Mouse (Mus musculus) lung, adult 2 months (tissue): ENCODE data around the gene Zfp454. TPM values are rescaled to one million over a fixed set of nuclear protein-coding genes. Genes with fewer than 3 reads are reported as not detected.
A peak's percentile ranks its signal among the peaks of the same experiment; 100 is the strongest.

Experiments
- DNase-seq: peaks from one replicate; pipeline ENCODE4 v3.0.0; 2022
- H3K4me1 ChIP-seq: fragments of 200-500 bp; 2 replicates; pipeline ENCODE4 v1.6.1; 2011; ENCODE audit warnings: low read length; ENCODE audit not compliant: control insufficient read depth, insufficient read depth
- H3K4me3 ChIP-seq: fragments of 200-500 bp; replicated peaks from 2 replicates; pipeline ENCODE3; 2011; ENCODE audit warnings: low read depth, mild to moderate bottlenecking, control low read depth, low read length; ENCODE audit errors: extremely low read depth
- CTCF ChIP-seq: fragments of 200-500 bp; IDR thresholded peaks from 2 replicates; pipeline ENCODE4 v1.5.1; 2011; ENCODE audit warnings: mild to moderate bottlenecking, low read length, control low read depth; ENCODE audit not compliant: insufficient read depth
- POLR2A ChIP-seq: fragments of 200-500 bp; IDR thresholded peaks from 2 replicates; pipeline ENCODE4 v1.6.1; 2011; ENCODE audit warnings: low read depth, mild to moderate bottlenecking, control low read depth, low read length, borderline replicate concordance; ENCODE audit errors: extremely low read depth
- WGBS: fragments of 180-500 bp; shearing (Covaris S2); methylation state at CpG from one replicate; pipeline ENCODE4 v1.1.7; 2018; 5-methylcytosine and 5-hydroxymethylcytosine counted together
- polyA plus RNA-seq: library from polyadenylated mRNA; depleted of rRNA; stranded (reverse); fragments of >200 nt; gene quantifications from 2 replicates; pipeline ENCODE4 v1.2.3, GENCODE M21; 2012; rRNA removed

Gene Zfp454
- 0.49 and 0.72 TPM in 2 replicates for polyA plus RNA-seq

DNA sequence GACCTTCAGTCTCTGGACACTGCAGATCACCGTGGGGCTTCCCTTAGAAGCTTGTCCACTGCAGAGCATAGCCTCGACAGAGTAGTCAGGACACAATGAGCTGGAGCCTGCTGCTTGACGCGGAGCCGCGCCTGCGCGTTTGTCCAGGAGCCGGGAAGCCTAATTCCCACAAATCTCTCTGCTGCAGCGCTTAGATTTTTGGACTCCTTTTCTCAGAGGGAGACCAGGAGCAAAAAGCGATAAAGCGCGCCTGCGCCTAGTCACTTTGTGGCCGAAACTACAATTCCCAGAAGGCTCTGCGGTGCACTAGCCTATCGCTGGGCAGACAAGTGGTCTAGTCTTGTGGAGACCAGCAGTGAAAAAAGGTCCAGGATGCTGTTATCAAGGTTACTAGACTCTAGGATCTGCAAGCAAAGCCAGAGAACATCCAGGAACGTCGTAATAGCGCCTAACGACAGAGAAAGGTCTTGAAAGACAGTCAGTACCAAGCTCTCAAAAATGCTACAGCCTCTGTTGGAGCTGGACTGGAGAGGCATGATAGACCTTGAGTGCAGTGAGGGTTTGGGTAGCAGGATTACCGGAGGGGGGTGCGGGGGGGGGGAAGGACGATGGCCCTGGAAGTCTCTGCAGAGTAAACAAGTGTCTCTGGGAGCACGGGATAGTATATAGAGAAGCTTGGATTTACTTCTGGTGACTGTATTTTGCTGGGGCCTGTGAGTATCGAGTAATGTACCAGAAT, at the start of gene Zfp454:
Gene Zfp454, minus strand, starts transcription at position 262 of the 739 bp plus-strand sequence.
- TF ChIP-seq CTCF (no peak), POLR2A (peak; percentile 30; the same call in 1 of the 2 replicates)
- peak; percentile 78 for DNase-seq
- Histone ChIP-seq H3K4me3 (peak within 1 kb of the TSS; percentile 59), H3K4me1 (no peaks in the 10 kb centered on the region; the same call in 1 of the 2 replicates)
- WGBS = 8% methylated on average over 26 of the region's 26 CpGs

DNA sequence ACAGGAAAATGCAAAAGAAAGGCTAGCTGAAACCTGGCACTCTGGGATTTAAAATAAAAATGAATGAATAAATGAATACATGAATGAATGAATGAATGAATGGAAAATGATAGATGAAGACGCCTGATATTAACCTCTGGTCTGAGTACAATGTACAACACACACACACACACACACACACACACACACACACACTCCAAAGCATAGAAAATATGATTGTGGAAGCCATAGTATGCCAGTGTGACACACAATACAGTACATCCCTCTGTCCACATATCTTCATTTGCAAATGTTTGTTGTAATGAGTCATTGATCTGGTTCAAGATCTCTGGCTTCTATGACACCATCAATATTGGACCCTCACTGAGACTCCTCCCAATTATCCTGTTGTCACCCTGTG, 44.6 kb upstream of the Zfp454 start:
- Histone ChIP-seq H3K4me3 (no peak overlapping the region), H3K4me1 (0 out of 2 replicates have a peak, but pooled peaks cover 3% of the 10 kb centered on the region)
- DNase-seq = no peak
- WGBS = 82% methylated on average over 1 of the region's 1 CpGs
- no peak for TF ChIP-seq POLR2A
- no peak for TF ChIP-seq CTCF

DNA sequence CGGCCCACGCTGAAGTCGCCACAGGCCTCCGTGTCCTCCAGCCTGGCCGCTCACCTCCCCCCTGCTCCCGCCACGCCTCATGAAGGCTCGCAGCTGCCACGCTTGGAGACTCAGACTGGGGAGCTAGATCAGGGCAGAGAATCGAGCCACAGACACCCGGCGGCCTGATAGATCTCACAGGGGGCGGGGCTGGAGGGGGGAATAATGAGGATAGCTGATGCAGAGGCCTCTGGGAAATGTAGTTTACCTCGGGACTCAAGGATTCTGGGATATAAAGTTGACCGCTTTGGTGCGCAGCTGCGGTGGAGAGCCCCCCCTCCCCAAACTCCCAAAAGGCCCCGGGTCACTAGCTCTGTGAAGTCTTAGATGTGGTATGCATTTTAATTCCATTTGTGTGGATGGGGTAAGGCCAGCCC, 44.0 kb upstream of the Zfp454 start, which contains the start of gene Zfp354b:
Gene Zfp354b, minus strand, starts transcription at position 183 of the 416 bp plus-strand sequence.
- WGBS = 1% methylated on average over 18 of the region's 18 CpGs

DNA sequence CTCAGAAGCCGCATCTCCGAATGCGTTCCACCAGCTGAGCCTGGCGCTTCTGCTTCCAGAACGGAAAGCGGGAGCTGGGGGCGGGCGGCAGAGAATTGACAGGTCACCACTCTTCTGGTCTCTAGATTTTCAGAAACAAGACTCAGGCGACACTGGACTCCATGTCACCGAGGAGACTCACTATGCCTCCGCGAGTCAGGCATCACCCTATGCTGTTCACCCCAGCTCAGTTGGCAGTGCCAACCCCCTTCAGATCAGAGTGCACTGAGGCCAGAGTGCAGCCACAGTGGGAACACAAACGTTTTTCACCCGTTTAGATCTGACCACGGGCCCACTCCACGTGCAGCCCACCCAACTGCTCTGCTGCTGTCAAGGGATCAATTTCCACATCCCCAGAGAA, 43.6 kb upstream of the Zfp454 start:
- Histone ChIP-seq H3K4me1 (0 out of 2 replicates have a peak, but pooled peaks cover 3% of the 10 kb centered on the region), H3K4me3 (peak overlapping the region; percentile 82)
- WGBS = 0% methylated on average over 16 of the region's 16 CpGs
- TF ChIP-seq CTCF (no peak), POLR2A (no peak)
- no peak for DNase-seq

More for the DNA sequence above, 44.0 kb upstream of the Zfp454 start, which contains the start of gene Zfp354b:
- H3K4me1 ChIP-seq = 0 out of 2 replicates have a peak, but pooled peaks cover 3% of the 10 kb centered on the region
- peak; percentile 72 for DNase-seq
- no peak for TF ChIP-seq CTCF
- peak; percentile 46; the same call in 1 of the 2 replicates for TF ChIP-seq POLR2A
- H3K4me3 ChIP-seq = peak within 1 kb of the TSS; percentile 82

DNA sequence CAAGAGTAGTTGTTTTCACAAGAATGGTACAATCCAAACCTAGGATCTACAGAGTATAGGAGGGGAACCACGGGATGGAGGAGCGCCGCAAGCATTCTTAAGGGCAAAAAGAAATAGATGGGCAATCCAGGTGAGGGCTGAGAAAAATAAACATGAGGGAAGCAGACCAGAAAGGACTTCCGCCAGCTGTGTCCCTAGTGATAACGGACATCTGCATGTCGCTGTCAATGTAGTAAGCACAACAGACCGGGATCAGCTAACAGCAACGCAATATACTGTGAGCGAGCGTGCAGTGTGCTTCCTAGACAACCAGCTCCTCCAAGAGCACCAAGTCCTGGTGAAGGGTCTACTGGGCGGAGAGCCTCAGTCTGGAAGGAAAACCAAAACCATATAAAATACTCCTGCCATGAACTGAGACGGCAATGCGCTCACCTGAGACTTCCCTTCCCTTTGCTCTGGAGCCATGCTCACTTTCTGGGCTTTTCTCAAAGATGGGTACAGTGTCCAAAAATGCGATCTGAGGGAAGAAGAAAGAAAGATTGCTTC, 43.1 kb upstream of the Zfp454 start:
- peak; percentile 7 for DNase-seq
- Histone ChIP-seq H3K4me3 (peak overlapping the region; percentile 82), H3K4me1 (0 out of 2 replicates have a peak, but pooled peaks cover 3% of the 10 kb centered on the region)
- WGBS = 12% methylated on average over 14 of the region's 14 CpGs
- TF ChIP-seq POLR2A (no peak), CTCF (no peak)

DNA sequence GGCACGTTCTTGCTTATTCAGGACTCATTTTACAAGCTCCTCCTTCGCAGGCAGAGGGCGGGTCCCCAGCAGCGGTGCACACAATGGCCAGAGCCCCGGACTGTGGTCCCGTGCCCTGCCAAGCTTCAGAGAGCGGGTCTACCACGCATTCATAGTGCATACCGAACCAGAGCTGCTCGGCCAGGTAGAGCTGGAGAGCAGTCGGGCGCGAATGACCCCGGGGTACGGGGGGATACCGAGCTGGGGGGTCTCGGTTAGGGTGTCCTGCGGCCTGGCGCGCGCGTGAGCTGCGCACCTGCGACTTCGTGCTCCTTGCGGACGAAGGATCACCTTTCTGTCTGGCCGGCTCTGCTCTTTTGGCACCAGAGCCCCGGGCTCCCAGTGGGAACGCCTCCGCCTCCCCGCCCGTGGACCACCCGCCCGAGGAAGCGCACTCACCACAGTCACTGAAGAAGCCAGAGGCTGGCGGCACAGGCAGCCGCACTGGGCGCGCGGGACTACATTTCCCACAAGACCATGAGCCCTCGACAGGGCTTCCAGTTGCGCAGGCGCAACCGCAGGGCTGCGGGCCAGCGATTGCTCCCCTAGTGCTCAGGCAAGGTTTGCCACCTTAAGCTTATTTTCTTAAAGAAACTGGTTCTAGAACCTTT, 28.3 kb upstream of the Zfp454 start, which contains the start of gene Zfp2:
Gene Zfp2, minus strand, starts transcription at position 495 of the 650 bp plus-strand sequence.
- WGBS = under 1% methylated on average over 47 of the region's 47 CpGs
- peak; percentile 84 for DNase-seq

DNA sequence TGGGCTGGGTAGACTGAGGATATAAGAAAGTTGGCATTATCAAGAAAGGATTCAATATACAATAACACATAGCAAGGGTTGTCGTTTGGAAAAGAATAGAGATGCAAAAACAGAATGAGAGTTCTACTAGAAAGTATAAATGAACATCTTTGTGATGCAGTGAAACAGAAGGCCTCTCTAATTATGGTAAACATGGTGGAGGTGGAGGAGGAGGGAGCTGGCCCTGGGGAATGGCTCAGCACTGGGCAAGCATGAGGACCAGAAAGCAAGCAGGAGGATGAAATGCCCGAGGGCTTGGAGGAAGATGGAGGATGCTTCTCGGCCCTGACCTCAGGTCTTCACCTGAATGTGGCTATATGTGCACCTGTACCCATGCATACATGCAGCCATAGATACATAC, 27.0 kb upstream of the Zfp454 start:
- no peak for TF ChIP-seq POLR2A
- Histone ChIP-seq H3K4me1 (no peaks in the 10 kb centered on the region), H3K4me3 (no peak overlapping the region)
- 96% methylated on average over 3 of the region's 3 CpGs for WGBS
- DNase-seq = no peak

More for the DNA sequence above, 28.3 kb upstream of the Zfp454 start, which contains the start of gene Zfp2:
- peak within 1 kb of the TSS; percentile 100 for H3K4me3 ChIP-seq
- H3K4me1 ChIP-seq = no peaks in the 10 kb centered on the region
- TF ChIP-seq CTCF (peak; percentile 70), POLR2A (peak; percentile 42; the same call in 1 of the 2 replicates)

DNA sequence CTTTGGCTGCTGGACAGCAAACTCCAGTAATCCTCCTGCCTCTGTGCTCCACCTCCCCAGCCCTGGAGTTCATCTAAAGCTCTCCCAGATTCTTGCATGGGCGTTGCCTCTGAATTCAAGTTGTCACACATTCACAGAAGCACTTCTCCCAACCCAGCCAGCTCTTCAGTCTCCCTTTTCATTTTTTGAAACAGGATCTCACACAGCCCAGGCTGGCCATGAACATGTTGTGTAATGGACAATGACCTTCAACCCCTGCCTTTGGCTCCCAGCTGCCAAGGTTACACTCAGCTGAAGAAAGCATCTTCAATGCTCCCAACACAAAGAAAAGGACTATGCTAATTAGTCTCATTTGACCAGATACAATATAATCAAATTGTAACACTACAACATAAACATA, 25.9 kb upstream of the Zfp454 start:
- no peak for DNase-seq
- Histone ChIP-seq H3K4me1 (no peaks in the 10 kb centered on the region), H3K4me3 (no peak overlapping the region)
- TF ChIP-seq CTCF (no peak), POLR2A (no peak)
- WGBS = 89% methylated on average over 1 of the region's 1 CpGs

DNA sequence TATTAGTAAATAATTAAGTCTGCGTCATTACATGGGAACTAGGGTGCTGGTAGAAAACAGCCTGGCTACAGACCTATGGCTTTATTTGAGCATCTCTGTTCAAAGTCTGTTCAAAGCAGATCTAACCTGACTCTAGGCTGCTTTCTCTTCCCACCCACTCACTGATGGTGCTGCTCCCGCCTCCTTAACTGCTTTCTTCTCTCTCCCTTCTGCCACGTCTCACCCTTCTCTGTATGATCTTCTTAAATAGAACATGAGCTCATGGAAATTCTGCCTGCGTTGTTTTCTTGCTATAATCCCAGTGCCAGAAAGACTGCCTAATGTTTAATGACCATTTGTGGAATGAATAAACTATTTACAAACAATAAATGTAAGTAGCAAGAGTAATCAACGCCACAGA, 20.7 kb upstream of the Zfp454 start:
- no peak for DNase-seq
- 91% methylated on average over 5 of the region's 5 CpGs for WGBS
- TF ChIP-seq CTCF = no peak
- no peak for TF ChIP-seq POLR2A
- H3K4me3 ChIP-seq = no peak overlapping the region
- no peaks in the 10 kb centered on the region for H3K4me1 ChIP-seq

DNA sequence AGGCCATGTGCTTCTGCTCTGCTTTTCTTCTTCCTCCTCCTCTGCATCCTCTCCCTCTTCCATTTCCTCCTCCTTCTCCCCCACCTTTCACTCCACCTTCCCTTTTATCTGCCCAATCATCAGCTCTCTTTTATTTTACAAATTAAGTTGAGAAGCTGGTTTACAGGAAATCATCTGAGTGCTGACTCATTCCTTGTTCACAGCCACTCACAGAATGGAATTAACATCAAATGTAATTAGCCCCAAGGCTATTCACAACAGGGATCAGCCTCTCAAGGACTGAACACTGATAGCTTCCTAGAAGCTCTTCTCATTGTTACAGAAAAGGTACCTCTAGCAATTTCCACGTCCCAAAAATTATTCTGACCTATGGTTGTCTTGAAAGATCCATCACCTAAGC, 9.9 kb upstream of the Zfp454 start:
- DNase-seq = no peak
- Histone ChIP-seq H3K4me3 (no peak overlapping the region), H3K4me1 (no peaks in the 10 kb centered on the region)
- TF ChIP-seq POLR2A (no peak), CTCF (no peak)
- 81% methylated on average over 1 of the region's 1 CpGs for WGBS
